Mouse (Mus musculus): Measurements from ENCODE around the gene Ttc30a2.

Ttc30a2 gene

GRCm38 (mm10) chr2:75929786-75930444 lies 48.1 kb downstream of the Ttc30a2 start:
- DNase-seq (ENCODE audit: low spot score in 2 of 2): no peak

GRCm38 (mm10) chr2:75929141-75929540 lies 48.8 kb downstream of the Ttc30a2 start:
- DNase-seq (ENCODE audit: low spot score in 2 of 2): no peak

- no peak for DNase-seq (ENCODE audit: low spot score in 2 of 2)
These were observed 50.0 kb downstream of the Ttc30a2 start for GRCm38 (mm10) chr2:75928011-75928410.

- DNase-seq (ENCODE audit: low spot score in 2 of 2): no peak
These were observed 51.9 kb downstream of the Ttc30a2 start for GRCm38 (mm10) chr2:75926061-75926460.
